Mouse (Mus musculus) olfactory bulb, adult 2 months (tissue): ENCODE data around the gene Zfp280c.

Experiments
- CTCF ChIP-seq: fragments of 200-500 bp; IDR thresholded peaks from 2 replicates; pipeline ENCODE4 v1.5.1; 2012; ENCODE audit warnings: low read depth, mild to moderate bottlenecking, low read length, moderate library complexity; ENCODE audit not compliant: insufficient read depth
- POLR2A ChIP-seq: fragments of 200-500 bp; IDR thresholded peaks from 2 replicates; pipeline ENCODE4 v1.6.1; 2012; ENCODE audit warnings: mild to moderate bottlenecking, low read depth, low read length, moderate library complexity; ENCODE audit not compliant: insufficient read depth

DNA sequence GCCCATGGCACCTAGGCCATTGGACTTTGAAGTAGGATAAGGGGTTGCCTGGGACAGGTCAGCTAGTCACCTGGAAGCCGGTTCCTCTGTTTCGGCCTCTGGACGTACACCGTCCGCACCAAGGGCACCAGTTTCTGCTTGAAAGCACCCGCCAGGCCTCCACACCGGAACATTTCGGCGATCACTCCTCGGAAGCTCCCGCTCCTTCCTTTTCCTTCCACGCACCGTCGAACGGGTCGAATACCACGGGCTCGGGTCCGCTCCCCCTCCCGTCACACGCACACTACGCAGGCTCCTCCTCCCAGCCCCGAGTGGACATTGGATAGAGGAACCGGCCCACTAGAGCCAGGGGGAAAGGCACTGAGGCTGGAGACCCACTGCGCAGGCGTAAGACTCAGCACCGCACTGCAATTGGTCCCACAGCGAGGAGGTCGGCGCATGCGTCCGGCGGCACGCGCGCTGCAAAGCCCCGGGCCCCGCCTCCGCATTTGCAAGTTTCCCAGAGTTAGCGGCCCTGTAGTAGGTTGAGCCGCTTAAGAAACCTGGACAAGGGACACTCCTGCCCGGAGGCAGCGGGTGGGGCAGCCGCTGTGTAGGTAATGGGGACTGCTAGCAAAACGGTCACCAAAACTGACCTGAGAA is 81.0 kb downstream of the Zfp280c start, which contains the start of gene Aifm1:
- TF ChIP-seq POLR2A (no peak; the same call in 1 of the 2 replicates), CTCF (no peak)
